Mouse (Mus musculus): Measurements from ENCODE around the gene Oas1f. TPM values are rescaled to one million over a fixed set of nuclear protein-coding genes. Genes with fewer than 3 reads are reported as not detected.
"Not testable (repeated sequence)": the region's sequence is repeated elsewhere in the genome, so short reads cannot be mapped to it uniquely, and the experiment has no call there.

Gene Oas1f
- polyA plus RNA-seq, 1 experiment from 2014 or later, result not detected

- Histone ChIP-seq H3K27ac (no peak overlapping the region), H3K36me3 (replicated peaks; ENCODE audit: control insufficient read depth, insufficient read depth) (no peaks in the 10 kb centered on the region), H3K9me3 (ENCODE audit: control insufficient read depth, low read length) (0 out of 2 replicates have a peak, but pooled peaks cover 6% of the 10 kb centered on the region), H3K4me3 (replicated peaks; ENCODE audit: low read length) (no peak overlapping the region), H3K4me2 (replicated peaks) (no peak overlapping the region), H3K9ac (no peak overlapping the region), H3K4me1 (replicated peaks; ENCODE audit: control insufficient read depth, insufficient read depth, low read length) (no peaks in the 10 kb centered on the region), H3K27me3 (ENCODE audit: control insufficient read depth, insufficient read depth, low read length) (no peaks in the 10 kb centered on the region)
- no peak for ATAC-seq (ENCODE audit: low FRiP score)
- no peak for DNase-seq (ENCODE audit: low spot score)
Measured at GRCm38 (mm10) chr5:120898726-120899125, 51.6 kb downstream of the Oas1f start.

- Histone ChIP-seq H3K9me3 (ENCODE audit: control insufficient read depth, low read length) (0 out of 2 replicates have a peak, but pooled peaks cover 6% of the 10 kb centered on the region), H3K27me3 (ENCODE audit: control insufficient read depth, insufficient read depth, low read length) (no peaks in the 10 kb centered on the region), H3K4me1 (replicated peaks; ENCODE audit: control insufficient read depth, insufficient read depth, low read length) (no peaks in the 10 kb centered on the region), H3K27ac (no peak overlapping the region), H3K9ac (no peak overlapping the region), H3K4me2 (replicated peaks) (no peak overlapping the region), H3K36me3 (replicated peaks; ENCODE audit: control insufficient read depth, insufficient read depth) (no peaks in the 10 kb centered on the region), H3K4me3 (replicated peaks; ENCODE audit: low read length) (no peak overlapping the region)
- ATAC-seq (ENCODE audit: low FRiP score), result no peak
- 67% methylated on average over 1 of the region's 1 CpGs for WGBS
- no peak for DNase-seq (ENCODE audit: low spot score)
Measured at GRCm38 (mm10) chr5:120900666-120901065, 53.5 kb downstream of the Oas1f start.

- ATAC-seq (ENCODE audit: low FRiP score), result no peak
- Histone ChIP-seq H3K9ac (no peak overlapping the region), H3K4me2 (replicated peaks) (no peak overlapping the region), H3K27me3 (ENCODE audit: control insufficient read depth, insufficient read depth, low read length) (no peaks in the 10 kb centered on the region), H3K9me3 (ENCODE audit: control insufficient read depth, low read length) (0 out of 2 replicates have a peak, but pooled peaks cover 6% of the 10 kb centered on the region), H3K4me1 (replicated peaks; ENCODE audit: control insufficient read depth, insufficient read depth, low read length) (no peaks in the 10 kb centered on the region), H3K27ac (no peak overlapping the region), H3K4me3 (replicated peaks; ENCODE audit: low read length) (no peak overlapping the region), H3K36me3 (replicated peaks; ENCODE audit: control insufficient read depth, insufficient read depth) (no peaks in the 10 kb centered on the region)
- WGBS, result 94% methylated on average over 5 of the region's 5 CpGs
- DNase-seq (ENCODE audit: low spot score), result no peak
Measured at GRCm38 (mm10) chr5:120902056-120902455, 54.9 kb downstream of the Oas1f start.

- H3K27me3 ChIP-seq (ENCODE audit: control insufficient read depth, insufficient read depth, low read length); H3K9me3 ChIP-seq (ENCODE audit: control insufficient read depth, low read length); H3K9ac ChIP-seq; H3K27ac ChIP-seq; H3K4me1 ChIP-seq (replicated peaks; ENCODE audit: control insufficient read depth, insufficient read depth, low read length); H3K36me3 ChIP-seq (replicated peaks; ENCODE audit: control insufficient read depth, insufficient read depth); H3K4me3 ChIP-seq (replicated peaks; ENCODE audit: low read length); DNase-seq (ENCODE audit: low spot score); ATAC-seq (ENCODE audit: low FRiP score); H3K4me2 ChIP-seq (replicated peaks): not testable (repeated sequence)
- WGBS, result 37% methylated on average over 8 of the region's 12 CpGs
Measured at GRCm38 (mm10) chr5:120906791-120907733, 59.9 kb downstream of the Oas1f start, which contains the start of gene Oas1a. TSS of gene Oas1a (minus strand) at chr5:120907521.

Small RNAs within 50 kb of the gene (microRNA-seq; reads per million reads assigned to microRNA genes)
- not detected for gene Gm22907

Other genes with a start within 250 kb of the Oas1f start
- 20.1 and 20.6 TPM in 2 replicates for gene Rita1, start 234.8 kb upstream of the Oas1f start, polyA plus RNA-seq (2014; fragmentation: Nextera tagmentation; extraction: Ambion mirVana)
- 27.8 and 29.8 TPM in 2 replicates for gene Ddx54, start 234.6 kb upstream of the Oas1f start, polyA plus RNA-seq (2014; fragmentation: Nextera tagmentation; extraction: Ambion mirVana)
- gene Cfap73, start 213.1 kb upstream of the Oas1f start, polyA plus RNA-seq (2014; fragmentation: Nextera tagmentation; extraction: Ambion mirVana), result 0.53 and 1.1 TPM in 2 replicates
- gene Rasal1, start 198.6 kb upstream of the Oas1f start, polyA plus RNA-seq (2014; fragmentation: Nextera tagmentation; extraction: Ambion mirVana), result 0.31 and 0.74 TPM in 2 replicates
- 53.9 and 64.1 TPM in 2 replicates for gene Dtx1, start 135.4 kb upstream of the Oas1f start, polyA plus RNA-seq (2014; fragmentation: Nextera tagmentation; extraction: Ambion mirVana)
- gene Oas2, start 97.5 kb upstream of the Oas1f start, polyA plus RNA-seq (2014; fragmentation: Nextera tagmentation; extraction: Ambion mirVana), result 0.16 and 0.32 TPM in 2 replicates
- 0.46 and 0.95 TPM in 2 replicates for gene Oas3, start 69.7 kb upstream of the Oas1f start, polyA plus RNA-seq (2014; fragmentation: Nextera tagmentation; extraction: Ambion mirVana)
- 0.24 and 0.35 TPM in 2 replicates for gene Oas1e, start 51.8 kb upstream of the Oas1f start, polyA plus RNA-seq (2014; fragmentation: Nextera tagmentation; extraction: Ambion mirVana)
- gene Oas1c, start 34.9 kb upstream of the Oas1f start, polyA plus RNA-seq (2014; fragmentation: Nextera tagmentation; extraction: Ambion mirVana), result 0.40 and 0.64 TPM in 2 replicates
- not detected in 2 replicates for gene Oas1h, start 14.1 kb downstream of the Oas1f start, polyA plus RNA-seq (2014; fragmentation: Nextera tagmentation; extraction: Ambion mirVana)
- gene Oas1g, start 40.2 kb downstream of the Oas1f start, polyA plus RNA-seq (2014; fragmentation: Nextera tagmentation; extraction: Ambion mirVana), result 0.19 and 0.33 TPM in 2 replicates
- 0.82 and 0.91 TPM in 2 replicates for gene Oas1a, start 60.2 kb downstream of the Oas1f start, polyA plus RNA-seq (2014; fragmentation: Nextera tagmentation; extraction: Ambion mirVana)
- not detected in 2 replicates for gene Oas1d, start 67.2 kb downstream of the Oas1f start, polyA plus RNA-seq (2014; fragmentation: Nextera tagmentation; extraction: Ambion mirVana)
- gene Rph3a, start 162.7 kb downstream of the Oas1f start, polyA plus RNA-seq (2014; fragmentation: Nextera tagmentation; extraction: Ambion mirVana), result 28.6 and 33.7 TPM in 2 replicates

All from hindbrain, embryonic 14.5 days (tissue).